Mouse (Mus musculus): ENCODE measurements around the gene Rhox8. TPM values are rescaled to one million over a fixed set of nuclear protein-coding genes. Genes with fewer than 3 reads are reported as not detected.

The Rhox8 gene
- 0.96 and 1.3 TPM in 2 replicates for polyA plus RNA-seq (2015; fragmentation: Nextera tagmentation; extraction: Ambion mirVana)

GRCm38 (mm10) chrX:37878844-37879243 lies at the start of gene Rhox8:
Rhox8 (minus strand) TSS chrX:37878944.

GRCm38 (mm10) chrX:37901670-37902069 lies 22.9 kb upstream of the Rhox8 start, which contains the start of gene Rhox9:
Rhox9 (minus strand) TSS chrX:37901770.

GRCm38 (mm10) chrX:37897132-37897531 lies 18.4 kb upstream of the Rhox8 start, which contains the start of gene Rhox7b:
Rhox7b (minus strand) TSS chrX:37897232.

GRCm38 (mm10) chrX:37831386-37831785 lies 47.4 kb downstream of the Rhox8 start, which contains the start of gene Rhox7a:
Rhox7a (plus strand) TSS chrX:37831686.

GRCm38 (mm10) chrX:37826610-37827009 lies 52.1 kb downstream of the Rhox8 start, which contains the start of gene Rhox6:
Rhox6 (plus strand) TSS chrX:37826910.

Other genes with a start within 250 kb of the Rhox8 start
- not detected in 2 replicates for gene Rhox2g, start 235.5 kb downstream of the Rhox8 start, polyA plus RNA-seq (2015; fragmentation: Nextera tagmentation; extraction: Ambion mirVana)
- gene Rhox4g, start 227.6 kb downstream of the Rhox8 start, polyA plus RNA-seq (2015; fragmentation: Nextera tagmentation; extraction: Ambion mirVana): not detected in 2 replicates
- gene Rhox3h, start 210.2 kb downstream of the Rhox8 start, polyA plus RNA-seq (2015; fragmentation: Nextera tagmentation; extraction: Ambion mirVana): not detected in 2 replicates
- gene Rhox2h, start 205.7 kb downstream of the Rhox8 start, polyA plus RNA-seq (2015; fragmentation: Nextera tagmentation; extraction: Ambion mirVana): not detected in 2 replicates
- 54.8 and 61.1 TPM in 2 replicates for gene Rhox5, start 74.1 kb downstream of the Rhox8 start, polyA plus RNA-seq (2015; fragmentation: Nextera tagmentation; extraction: Ambion mirVana)
- gene Rhox6, start 52.0 kb downstream of the Rhox8 start, polyA plus RNA-seq (2015; fragmentation: Nextera tagmentation; extraction: Ambion mirVana): 0.12 TPM in 1 of 2 replicates, not detected in the other
- 1.4 and 1.9 TPM in 2 replicates for gene Rhox7a, start 47.3 kb downstream of the Rhox8 start, polyA plus RNA-seq (2015; fragmentation: Nextera tagmentation; extraction: Ambion mirVana)
- 0.17 and 0.41 TPM in 2 replicates for gene Rhox7b, start 18.3 kb upstream of the Rhox8 start, polyA plus RNA-seq (2015; fragmentation: Nextera tagmentation; extraction: Ambion mirVana)
- not detected in 2 replicates for gene Rhox9, start 22.8 kb upstream of the Rhox8 start, polyA plus RNA-seq (2015; fragmentation: Nextera tagmentation; extraction: Ambion mirVana)
- gene Btg1-ps1, start 139.9 kb upstream of the Rhox8 start, polyA plus RNA-seq (2015; fragmentation: Nextera tagmentation; extraction: Ambion mirVana): not detected in 2 replicates
- not detected in 2 replicates for gene Btg1-ps2, start 164.2 kb upstream of the Rhox8 start, polyA plus RNA-seq (2015; fragmentation: Nextera tagmentation; extraction: Ambion mirVana)
- gene Rhox10, start 187.5 kb upstream of the Rhox8 start, polyA plus RNA-seq (2015; fragmentation: Nextera tagmentation; extraction: Ambion mirVana): not detected in 2 replicates
- gene Rhox11, start 206.2 kb upstream of the Rhox8 start, polyA plus RNA-seq (2015; fragmentation: Nextera tagmentation; extraction: Ambion mirVana): not detected in 2 replicates
- not detected in 2 replicates for gene Rhox12, start 232.0 kb upstream of the Rhox8 start, polyA plus RNA-seq (2015; fragmentation: Nextera tagmentation; extraction: Ambion mirVana)
- not detected in 2 replicates for gene Rhox13, start 242.3 kb upstream of the Rhox8 start, polyA plus RNA-seq (2015; fragmentation: Nextera tagmentation; extraction: Ambion mirVana)